Comparison of ENCODE assay signal across 10 mouse cellular contexts in the genomic region with DNA sequence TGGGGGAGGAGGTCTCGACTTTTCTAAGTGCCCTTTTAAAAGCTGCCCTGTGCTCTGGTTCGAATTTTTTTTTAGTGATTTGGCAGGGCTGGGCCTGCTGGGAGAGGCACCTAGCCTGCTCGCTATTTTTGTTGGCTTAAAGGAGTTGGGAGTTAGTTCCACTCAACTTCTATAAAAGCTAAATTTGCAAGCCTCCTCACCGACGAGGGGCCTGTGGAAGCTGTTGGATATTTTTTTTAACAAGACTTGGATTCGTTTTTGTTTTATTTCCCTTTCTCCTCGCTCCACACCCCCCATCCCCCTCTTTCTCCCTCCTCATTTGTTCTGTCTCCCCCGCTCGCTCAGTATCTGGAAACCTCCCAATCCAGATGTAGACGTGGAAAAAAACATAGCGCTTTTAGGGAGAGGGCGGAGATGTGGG. TPM values are rescaled to one million over a fixed set of nuclear protein-coding genes. Genes with fewer than 3 reads are reported as not detected.
A peak's percentile ranks its signal among the peaks of the same experiment; 100 is the strongest.
DNase-seq lines count a peak whose midpoint lies in the region; ATAC-seq lines count a peak whose summit lies in the region.
"Had no signal": no experiment of that assay in that cellular context is flagged by ENCODE, and none has a peak within 500 bp of the region (broad histone marks: within the 10 kb centered on the region; RNA-seq: fewer than 3 reads in every experiment).

No protein-coding gene starts in this region.

- peak overlapping the region; percentile 100 for H3K27ac ChIP-seq in embryonic facial prominence, embryonic 13.5 days
- 0 out of 2 replicates have a peak overlapping the region, but pooled peaks have one; percentile 86 for H3K27ac ChIP-seq in hindbrain, embryonic 14.5 days
- H3K27ac ChIP-seq in midbrain, embryonic 16.5 days (ENCODE audit: low read length) = no peak overlapping the region

- H3K9ac ChIP-seq in embryonic facial prominence, embryonic 13.5 days = peak overlapping the region; percentile 100
- H3K9ac ChIP-seq in hindbrain, embryonic 14.5 days = peak overlapping the region; percentile 71
- peak overlapping the region; percentile 65; the same call in 1 of the 2 replicates for H3K9ac ChIP-seq in midbrain, embryonic 16.5 days (ENCODE audit: low read depth, low read length)

- no peak for ATAC-seq in embryonic facial prominence, embryonic 13.5 days (ENCODE audit: insufficient number of reproducible peaks, insufficient read depth, low FRiP score, low TSS enrichment, low read depth)
- no peak for ATAC-seq in hindbrain, embryonic 14.5 days (ENCODE audit: low FRiP score)
- no peak for ATAC-seq in midbrain, embryonic 16.5 days

- peaks cover 17% of the 10 kb centered on the region for H3K36me3 ChIP-seq in embryonic facial prominence, embryonic 13.5 days
- H3K36me3 ChIP-seq in hindbrain, embryonic 14.5 days (replicated peaks; ENCODE audit: control insufficient read depth, insufficient read depth) = no peaks in the 10 kb centered on the region
- no peaks in the 10 kb centered on the region for H3K36me3 ChIP-seq in midbrain, embryonic 16.5 days (ENCODE audit: control insufficient read depth, insufficient read depth, low read length)

- peaks cover 50% of the 10 kb centered on the region for H3K4me1 ChIP-seq in embryonic facial prominence, embryonic 13.5 days
- peaks cover 21% of the 10 kb centered on the region; the same call in 1 of the 2 replicates for H3K4me1 ChIP-seq in hindbrain, embryonic 14.5 days (replicated peaks; ENCODE audit: control insufficient read depth, insufficient read depth, low read length)
- peaks cover 32% of the 10 kb centered on the region for H3K4me1 ChIP-seq in midbrain, embryonic 16.5 days (ENCODE audit: control insufficient read depth, insufficient read depth, low read length)

- peak; percentile 76 for DNase-seq in heart, adult 11 months
- no peak for DNase-seq in heart, adult 9 months (ENCODE audit: low spot score in 2 of 2)
- DNase-seq in hindbrain, embryonic 14.5 days (ENCODE audit: low spot score) = no peak
- no peak for DNase-seq in adrenal gland, postnatal 4 days (ENCODE audit: low spot score in 2 of 2)
- no peak for DNase-seq in adrenal gland, postnatal 14 days
- no peak for DNase-seq in adrenal gland, postnatal 36 days
- DNase-seq: cerebellum, adult 18-20 months had no signal

- no peaks in the 10 kb centered on the region for H3K9me3 ChIP-seq in embryonic facial prominence, embryonic 13.5 days
- no peaks in the 10 kb centered on the region for H3K9me3 ChIP-seq in hindbrain, embryonic 14.5 days (ENCODE audit: control insufficient read depth, low read length)
- H3K9me3 ChIP-seq in midbrain, embryonic 16.5 days (replicated peaks; ENCODE audit: control insufficient read depth, low read length, poor library complexity, severe bottlenecking) = no peaks in the 10 kb centered on the region

- 0% methylated on average over 12 of the region's 12 CpGs for WGBS in embryonic facial prominence, embryonic 13.5 days
- WGBS in hindbrain, embryonic 14.5 days = 1% methylated on average over 12 of the region's 12 CpGs
- 2% methylated on average over 12 of the region's 12 CpGs for WGBS in midbrain, embryonic 16.5 days

- no peaks in the 10 kb centered on the region for H3K27me3 ChIP-seq in embryonic facial prominence, embryonic 13.5 days
- peaks cover 10% of the 10 kb centered on the region; the same call in 1 of the 2 replicates for H3K27me3 ChIP-seq in hindbrain, embryonic 14.5 days (ENCODE audit: control insufficient read depth, insufficient read depth, low read length)
- H3K27me3 ChIP-seq in midbrain, embryonic 16.5 days (ENCODE audit: control insufficient read depth, insufficient read depth, low read depth, low read length) = peaks cover 4% of the 10 kb centered on the region; the same call in 1 of the 2 replicates

- H3K4me2 ChIP-seq in embryonic facial prominence, embryonic 13.5 days = peak overlapping the region; percentile 78
- H3K4me2 ChIP-seq in hindbrain, embryonic 14.5 days (replicated peaks) = peak overlapping the region; percentile 89
- H3K4me2 ChIP-seq in midbrain, embryonic 16.5 days (ENCODE audit: low read length) = peak overlapping the region; percentile 88

- H3K4me3 ChIP-seq in embryonic facial prominence, embryonic 13.5 days = peak overlapping the region; percentile 95
- peak overlapping the region; percentile 75 for H3K4me3 ChIP-seq in hindbrain, embryonic 14.5 days (replicated peaks; ENCODE audit: low read length)
- H3K4me3 ChIP-seq in midbrain, embryonic 16.5 days (ENCODE audit: low read depth, low read length) = peak overlapping the region; percentile 48

RNA-seq across cellular contexts. Expression of gene Fzd2, which starts 2.6 kb away (rescaled TPM):
- polyA plus RNA-seq in embryonic facial prominence, embryonic 13.5 days (2015; fragmentation: Nextera tagmentation; extraction: Ambion mirVana) = 63.0 and 67.8 TPM in 2 replicates
- 8.2 and 9.2 TPM in 2 replicates for polyA plus RNA-seq in hindbrain, embryonic 14.5 days (2014; fragmentation: Nextera tagmentation; extraction: Ambion mirVana)
- polyA plus RNA-seq in midbrain, embryonic 16.5 days (2015; fragmentation: Nextera tagmentation; extraction: Ambion mirVana) = 3.9 and 4.4 TPM in 2 replicates
- 10 to 100 TPM; 11.9 to 16.3 TPM for total RNA-seq in adrenal gland, postnatal 4 days (2021)
- total RNA-seq in adrenal gland, postnatal 14 days (2021) = 4.0 and 4.4 TPM in 2 replicates
- 1 to 10 TPM; 3.1 to 4.2 TPM for total RNA-seq in adrenal gland, postnatal 36 days (2021)
- total RNA-seq: megakaryocyte, adult 5-6 weeks had no signal

RNA-seq across cellular contexts. Expression of gene Gm11627, which starts 27.5 kb away (rescaled TPM):
- polyA plus RNA-seq in embryonic facial prominence, embryonic 13.5 days (2015; fragmentation: Nextera tagmentation; extraction: Ambion mirVana) = 16.1 and 17.0 TPM in 2 replicates
- polyA plus RNA-seq in hindbrain, embryonic 14.5 days (2014; fragmentation: Nextera tagmentation; extraction: Ambion mirVana) = 3.7 and 4.3 TPM in 2 replicates
- polyA plus RNA-seq in midbrain, embryonic 16.5 days (2015; fragmentation: Nextera tagmentation; extraction: Ambion mirVana) = 1.6 and 2.4 TPM in 2 replicates
- total RNA-seq in adrenal gland, postnatal 4 days (2021) = 1 to 10 TPM; 1.4 to 1.9 TPM
- 0.44 and 0.60 TPM in 2 replicates for total RNA-seq in adrenal gland, postnatal 14 days (2021)
- total RNA-seq in adrenal gland, postnatal 36 days (2021) = under 1 TPM in 1 of 2 experiments, not detected in 1; 0.69 TPM
- total RNA-seq: megakaryocyte, adult 5-6 weeks had no signal

RNA-seq across cellular contexts. Expression of gene Gpatch8, which starts 50.6 kb away (rescaled TPM):
- polyA plus RNA-seq in embryonic facial prominence, embryonic 13.5 days (2015; fragmentation: Nextera tagmentation; extraction: Ambion mirVana) = 84.0 and 84.7 TPM in 2 replicates
- polyA plus RNA-seq in hindbrain, embryonic 14.5 days (2014; fragmentation: Nextera tagmentation; extraction: Ambion mirVana) = 48.2 and 55.3 TPM in 2 replicates
- polyA plus RNA-seq in midbrain, embryonic 16.5 days (2015; fragmentation: Nextera tagmentation; extraction: Ambion mirVana) = 64.1 and 64.5 TPM in 2 replicates
- 10 to 100 TPM; 41.5 to 45.8 TPM for total RNA-seq in adrenal gland, postnatal 4 days (2021)
- 29.7 and 29.9 TPM in 2 replicates for total RNA-seq in adrenal gland, postnatal 14 days (2021)
- 10 to 100 TPM; 25.9 to 31.1 TPM for total RNA-seq in adrenal gland, postnatal 36 days (2021)

RNA-seq across cellular contexts. Expression of gene Meioc, which starts 56.8 kb away (rescaled TPM):
- polyA plus RNA-seq in embryonic facial prominence, embryonic 13.5 days (2015; fragmentation: Nextera tagmentation; extraction: Ambion mirVana) = 0.45 and 0.79 TPM in 2 replicates
- polyA plus RNA-seq in hindbrain, embryonic 14.5 days (2014; fragmentation: Nextera tagmentation; extraction: Ambion mirVana) = 0.16 TPM in 1 of 2 replicates, not detected in the other
- polyA plus RNA-seq in midbrain, embryonic 16.5 days (2015; fragmentation: Nextera tagmentation; extraction: Ambion mirVana) = 0.15 and 0.16 TPM in 2 replicates
- total RNA-seq in adrenal gland, postnatal 4 days (2021) = under 1 TPM in 1 of 2 experiments, not detected in 1; 0.11 TPM
- not detected in 2 replicates for total RNA-seq in adrenal gland, postnatal 14 days (2021)
- not detected for total RNA-seq in adrenal gland, postnatal 36 days (2021)
- total RNA-seq: megakaryocyte, adult 5-6 weeks had no signal
